Mouse (Mus musculus) WW6 (cell line): ENCODE measurements around the gene Acmsd.

ENCODE experiments used
- DNase-seq: peaks from one replicate; pipeline ENCODE4 v3.0.0-alpha.2; 2013; ENCODE audit warnings: low read depth, low spot score

Acmsd gene

GRCm38 (mm10) chr1:127775206-127775720, 46.0 kb downstream of the Acmsd start:
- no peak for DNase-seq

- no peak for DNase-seq
Observed at GRCm38 (mm10) chr1:127776246-127776645, 47.0 kb downstream of the Acmsd start.

- no peak for DNase-seq
Observed at GRCm38 (mm10) chr1:127778611-127779010, 49.4 kb downstream of the Acmsd start.

GRCm38 (mm10) chr1:127780142-127780541, 50.9 kb downstream of the Acmsd start:
- DNase-seq = no peak

- DNase-seq = no peak
Observed at GRCm38 (mm10) chr1:127780849-127781248, 51.6 kb downstream of the Acmsd start.

GRCm38 (mm10) chr1:127783862-127784261, 54.6 kb downstream of the Acmsd start:
- DNase-seq = no peak

- DNase-seq = no peak
Observed at GRCm38 (mm10) chr1:127785882-127786281, 56.7 kb downstream of the Acmsd start.

GRCm38 (mm10) chr1:127788943-127789342, 59.7 kb downstream of the Acmsd start:
- DNase-seq = no peak

- DNase-seq = no peak
Observed at GRCm38 (mm10) chr1:127793459-127793858, 64.2 kb downstream of the Acmsd start.

- no peak for DNase-seq
Observed at GRCm38 (mm10) chr1:127795087-127795769, 66.0 kb downstream of the Acmsd start.

- no peak for DNase-seq
Observed at GRCm38 (mm10) chr1:127796341-127796740, 67.1 kb downstream of the Acmsd start.

- DNase-seq = no peak
Observed at GRCm38 (mm10) chr1:127796752-127797151, 67.5 kb downstream of the Acmsd start.

- DNase-seq = no peak
Observed at GRCm38 (mm10) chr1:127802916-127803315, 73.7 kb downstream of the Acmsd start.

GRCm38 (mm10) chr1:127808671-127809070, 79.5 kb downstream of the Acmsd start:
- DNase-seq = no peak

GRCm38 (mm10) chr1:127812929-127813328, 83.7 kb downstream of the Acmsd start:
- no peak for DNase-seq

- no peak for DNase-seq
Observed at GRCm38 (mm10) chr1:127816381-127816780, 87.2 kb downstream of the Acmsd start.
